Mouse (Mus musculus): ENCODE results near the gene Olfr669.

DNA sequence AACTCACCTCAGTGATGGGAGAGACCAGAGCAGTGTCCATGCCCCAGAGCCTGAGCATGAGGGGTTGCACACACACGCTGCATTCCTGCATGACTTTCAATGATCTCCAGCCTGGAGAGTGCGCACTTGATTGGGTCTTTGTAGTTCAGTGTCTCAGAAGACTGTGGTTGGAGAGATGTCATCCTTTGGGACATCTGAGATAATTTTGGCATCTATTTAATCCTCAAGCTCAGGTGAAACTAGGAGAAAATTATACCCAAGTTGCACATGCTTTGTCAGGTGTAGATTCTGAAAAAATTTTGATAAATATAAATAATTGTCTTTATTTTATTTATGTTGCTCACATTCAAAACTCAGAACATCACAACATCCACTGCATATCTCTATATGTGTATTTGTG lies 38.2 kb upstream of the Olfr669 start, which contains the start of gene Olfr666:
- TF ChIP-seq CTCF (conservative IDR thresholded peaks at IDR 0.05; ENCODE audit: low read length) (no peak), POU5F1 (IDR thresholded peaks at IDR 0.05; ENCODE audit: borderline replicate concordance, low read length) (no peak), NANOG (IDR thresholded peaks at IDR 0.05; ENCODE audit: borderline replicate concordance, low read length) (no peak)

All from E14TG2a.4 (cell line).